Mouse (Mus musculus): Measurements from ENCODE around the gene Cradd. TPM values are rescaled to one million over a fixed set of nuclear protein-coding genes. Genes with fewer than 3 reads are reported as not detected.

The Cradd gene
- polyA plus RNA-seq, 1 experiment: 16.7 TPM

GRCm38 (mm10) chr10:95298504-95298903, 25.4 kb downstream of the Cradd start:
- Histone ChIP-seq H3K36me3 (ENCODE audit: control insufficient read depth, insufficient read depth, low read length) (no peaks in the 10 kb centered on the region), H3K27me3 (ENCODE audit: control insufficient read depth, insufficient read depth, low read length) (no peaks in the 10 kb centered on the region), H3K27ac (ENCODE audit: insufficient read depth, low read depth, low read length) (no peak overlapping the region), H3K4me3 (ENCODE audit: low read depth, low read length) (no peak overlapping the region), H3K4me1 (ENCODE audit: control insufficient read depth, insufficient read depth, insufficient read length, low read length) (peaks cover 4% of the 10 kb centered on the region; the same call in 1 of the 2 replicates)
- 83% methylated on average over 6 of the region's 6 CpGs for WGBS
- TF ChIP-seq CTCF (IDR thresholded peaks at IDR 0.05; ENCODE audit: extremely low read depth, insufficient read length, insufficient replicate concordance, low read depth, low read length): no peak
- no peak for TF ChIP-seq POLR2A (IDR thresholded peaks at IDR 0.05; ENCODE audit: low read depth, low read length)

- WGBS: 86% methylated on average over 9 of the region's 9 CpGs
- no peak for TF ChIP-seq CTCF (IDR thresholded peaks at IDR 0.05; ENCODE audit: extremely low read depth, insufficient read length, insufficient replicate concordance, low read depth, low read length)
- no peak for TF ChIP-seq POLR2A (IDR thresholded peaks at IDR 0.05; ENCODE audit: low read depth, low read length)
- H3K4me3 ChIP-seq (ENCODE audit: low read depth, low read length): no peak overlapping the region
- H3K36me3 ChIP-seq (ENCODE audit: control insufficient read depth, insufficient read depth, low read length): no peaks in the 10 kb centered on the region
- H3K27ac ChIP-seq (ENCODE audit: insufficient read depth, low read depth, low read length): no peak overlapping the region
- H3K4me1 ChIP-seq (ENCODE audit: control insufficient read depth, insufficient read depth, insufficient read length, low read length): peaks cover 4% of the 10 kb centered on the region; the same call in 1 of the 2 replicates
- no peaks in the 10 kb centered on the region for H3K27me3 ChIP-seq (ENCODE audit: control insufficient read depth, insufficient read depth, low read length)
Measured at GRCm38 (mm10) chr10:95297690-95298104, 26.2 kb downstream of the Cradd start.

GRCm38 (mm10) chr10:95297024-95297423, 26.9 kb downstream of the Cradd start:
- Histone ChIP-seq H3K4me1 (ENCODE audit: control insufficient read depth, insufficient read depth, insufficient read length, low read length) (0 out of 2 replicates have a peak, but pooled peaks cover 2% of the 10 kb centered on the region), H3K27ac (ENCODE audit: insufficient read depth, low read depth, low read length) (peak overlapping the region; percentile 20), H3K4me3 (ENCODE audit: low read depth, low read length) (no peak overlapping the region), H3K36me3 (ENCODE audit: control insufficient read depth, insufficient read depth, low read length) (no peaks in the 10 kb centered on the region), H3K27me3 (ENCODE audit: control insufficient read depth, insufficient read depth, low read length) (no peaks in the 10 kb centered on the region)
- TF ChIP-seq POLR2A (IDR thresholded peaks at IDR 0.05; ENCODE audit: low read depth, low read length): no peak
- TF ChIP-seq CTCF (IDR thresholded peaks at IDR 0.05; ENCODE audit: extremely low read depth, insufficient read length, insufficient replicate concordance, low read depth, low read length): no peak
- 72% methylated on average over 11 of the region's 11 CpGs for WGBS

- Histone ChIP-seq H3K27me3 (ENCODE audit: control insufficient read depth, insufficient read depth, low read length) (no peaks in the 10 kb centered on the region), H3K36me3 (ENCODE audit: control insufficient read depth, insufficient read depth, low read length) (0 out of 2 replicates have a peak, but pooled peaks cover 3% of the 10 kb centered on the region), H3K4me3 (ENCODE audit: low read depth, low read length) (no peak overlapping the region), H3K4me1 (ENCODE audit: control insufficient read depth, insufficient read depth, insufficient read length, low read length) (0 out of 2 replicates have a peak, but pooled peaks cover 2% of the 10 kb centered on the region), H3K27ac (ENCODE audit: insufficient read depth, low read depth, low read length) (no peak overlapping the region)
- TF ChIP-seq CTCF (IDR thresholded peaks at IDR 0.05; ENCODE audit: extremely low read depth, insufficient read length, insufficient replicate concordance, low read depth, low read length): no peak
- no peak for TF ChIP-seq POLR2A (IDR thresholded peaks at IDR 0.05; ENCODE audit: low read depth, low read length)
- 87% methylated on average over 8 of the region's 8 CpGs for WGBS
Measured at GRCm38 (mm10) chr10:95293261-95293660, 30.7 kb downstream of the Cradd start.

GRCm38 (mm10) chr10:95292269-95292668, 31.7 kb downstream of the Cradd start:
- TF ChIP-seq POLR2A (IDR thresholded peaks at IDR 0.05; ENCODE audit: low read depth, low read length) (no peak), CTCF (IDR thresholded peaks at IDR 0.05; ENCODE audit: extremely low read depth, insufficient read length, insufficient replicate concordance, low read depth, low read length) (no peak)
- no peak overlapping the region for H3K27ac ChIP-seq (ENCODE audit: insufficient read depth, low read depth, low read length)
- H3K4me1 ChIP-seq (ENCODE audit: control insufficient read depth, insufficient read depth, insufficient read length, low read length): 0 out of 2 replicates have a peak, but pooled peaks cover 2% of the 10 kb centered on the region
- no peaks in the 10 kb centered on the region for H3K27me3 ChIP-seq (ENCODE audit: control insufficient read depth, insufficient read depth, low read length)
- 88% methylated on average over 5 of the region's 5 CpGs for WGBS
- no peak overlapping the region for H3K4me3 ChIP-seq (ENCODE audit: low read depth, low read length)
- 0 out of 2 replicates have a peak, but pooled peaks cover 3% of the 10 kb centered on the region for H3K36me3 ChIP-seq (ENCODE audit: control insufficient read depth, insufficient read depth, low read length)

GRCm38 (mm10) chr10:95291133-95291876, 32.6 kb downstream of the Cradd start:
- H3K4me3 ChIP-seq (ENCODE audit: low read depth, low read length): no peak overlapping the region
- H3K36me3 ChIP-seq (ENCODE audit: control insufficient read depth, insufficient read depth, low read length): 0 out of 2 replicates have a peak, but pooled peaks cover 3% of the 10 kb centered on the region
- no peaks in the 10 kb centered on the region for H3K27me3 ChIP-seq (ENCODE audit: control insufficient read depth, insufficient read depth, low read length)
- H3K4me1 ChIP-seq (ENCODE audit: control insufficient read depth, insufficient read depth, insufficient read length, low read length): no peaks in the 10 kb centered on the region
- WGBS: 80% methylated on average over 13 of the region's 13 CpGs
- TF ChIP-seq CTCF (IDR thresholded peaks at IDR 0.05; ENCODE audit: extremely low read depth, insufficient read length, insufficient replicate concordance, low read depth, low read length) (no peak), POLR2A (IDR thresholded peaks at IDR 0.05; ENCODE audit: low read depth, low read length) (no peak)
- H3K27ac ChIP-seq (ENCODE audit: insufficient read depth, low read depth, low read length): no peak overlapping the region

GRCm38 (mm10) chr10:95289819-95290218, 34.1 kb downstream of the Cradd start:
- Histone ChIP-seq H3K36me3 (ENCODE audit: control insufficient read depth, insufficient read depth, low read length) (0 out of 2 replicates have a peak, but pooled peaks cover 3% of the 10 kb centered on the region), H3K27ac (ENCODE audit: insufficient read depth, low read depth, low read length) (no peak overlapping the region), H3K4me1 (ENCODE audit: control insufficient read depth, insufficient read depth, insufficient read length, low read length) (no peaks in the 10 kb centered on the region), H3K4me3 (ENCODE audit: low read depth, low read length) (no peak overlapping the region), H3K27me3 (ENCODE audit: control insufficient read depth, insufficient read depth, low read length) (no peaks in the 10 kb centered on the region)
- TF ChIP-seq POLR2A (IDR thresholded peaks at IDR 0.05; ENCODE audit: low read depth, low read length): no peak
- no peak for TF ChIP-seq CTCF (IDR thresholded peaks at IDR 0.05; ENCODE audit: extremely low read depth, insufficient read length, insufficient replicate concordance, low read depth, low read length)
- WGBS: 72% methylated on average over 8 of the region's 8 CpGs

All from small intestine, adult 2 months (tissue).